Mouse (Mus musculus): Measurements from ENCODE around the gene 4931406P16Rik.

DNA sequence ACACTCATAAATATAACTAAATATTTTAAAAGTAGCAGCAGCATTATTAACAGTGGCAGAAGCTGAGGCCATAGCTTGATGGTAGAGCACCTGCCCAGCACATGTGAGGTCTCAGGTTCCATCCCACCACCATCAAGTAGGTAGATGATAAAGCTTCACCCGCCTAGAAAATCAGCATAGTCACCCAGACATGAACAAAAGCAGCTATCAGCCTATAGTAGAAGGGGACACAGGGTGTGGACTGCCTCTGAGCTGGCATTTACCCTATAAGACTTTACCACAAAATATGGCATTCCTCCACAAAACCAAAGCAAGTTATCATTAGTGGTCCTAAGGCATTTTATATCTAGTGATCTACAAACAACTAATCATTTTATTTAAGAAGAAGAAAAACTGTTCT is 10.7 kb downstream of the 4931406P16Rik start:
- TF ChIP-seq CTCF (IDR thresholded peaks at IDR 0.05; ENCODE audit: low read depth, low read length) (no peak), TAL1 (conservative IDR thresholded peaks at IDR 0.05; ENCODE audit: low read depth, low read length) (no peak), POLR2AphosphoS5 (IDR thresholded peaks at IDR 0.05; ENCODE audit: insufficient replicate concordance, low read depth, low read length) (no peak)
